Mouse (Mus musculus): ENCODE measurements around the gene Zyg11b. TPM values are rescaled to one million over a fixed set of nuclear protein-coding genes. Genes with fewer than 3 reads are reported as not detected.
A peak's percentile ranks its signal among the peaks of the same experiment; 100 is the strongest.

Zyg11b gene
- polyA plus RNA-seq, 1 experiment: 69.6 TPM

DNA sequence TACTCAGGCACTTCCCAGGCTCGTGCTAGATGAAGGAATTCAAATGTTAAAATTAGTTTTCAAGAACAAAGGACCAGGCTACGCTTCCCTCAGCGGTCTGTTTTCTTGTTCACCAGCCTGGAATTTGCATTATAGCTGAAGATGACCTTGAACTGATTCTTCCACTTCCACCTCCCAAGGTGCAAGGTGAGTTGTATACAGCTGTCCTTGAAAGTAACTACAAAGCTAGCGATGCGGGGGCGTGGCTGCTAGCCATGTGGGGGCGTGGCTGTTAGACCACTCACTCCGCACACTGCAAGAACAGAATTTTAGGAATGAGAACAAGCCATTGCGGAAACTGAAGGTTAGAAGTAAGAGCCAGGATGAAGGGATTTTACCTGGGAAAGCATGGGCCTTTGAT, 81.9 kb downstream of the Zyg11b start:
- WGBS: 50% methylated on average over 9 of the region's 9 CpGs
- peaks cover 4% of the 10 kb centered on the region; the same call in 1 of the 2 replicates for H3K4me1 ChIP-seq (ENCODE audit: control insufficient read depth, insufficient read depth, low read length)
- H3K4me3 ChIP-seq (ENCODE audit: insufficient read depth, low read depth, low read length): no peak overlapping the region
- no peak for TF ChIP-seq CTCF (IDR thresholded peaks at IDR 0.05; ENCODE audit: insufficient read depth, low read depth, low read length)
- no peak overlapping the region for H3K27ac ChIP-seq (ENCODE audit: insufficient read depth, low read depth, low read length)

GRCm38 (mm10) chr4:108217332-108218179, 83.3 kb downstream of the Zyg11b start, which contains the start of gene Zyg11a:
Gene Zyg11a (minus strand): TSS chr4:108218048.
- no peak for TF ChIP-seq POLR2A (IDR thresholded peaks at IDR 0.05; ENCODE audit: insufficient read depth, low read depth, low read length)
- no peak for TF ChIP-seq CTCF (IDR thresholded peaks at IDR 0.05; ENCODE audit: insufficient read depth, low read depth, low read length)
- WGBS: 4% methylated on average over 107 of the region's 107 CpGs
- H3K27ac ChIP-seq (ENCODE audit: insufficient read depth, low read depth, low read length): no peak within 1 kb of the TSS
- H3K4me3 ChIP-seq (ENCODE audit: insufficient read depth, low read depth, low read length): peak within 1 kb of the TSS; percentile 26; the same call in 1 of the 2 replicates
- H3K4me1 ChIP-seq (ENCODE audit: control insufficient read depth, insufficient read depth, low read length): peaks cover 4% of the 10 kb centered on the region; the same call in 1 of the 2 replicates

- Histone ChIP-seq H3K4me3 (ENCODE audit: insufficient read depth, low read depth, low read length) (no peak overlapping the region), H3K27ac (ENCODE audit: insufficient read depth, low read depth, low read length) (no peak overlapping the region), H3K4me1 (ENCODE audit: control insufficient read depth, insufficient read depth, low read length) (peaks cover 4% of the 10 kb centered on the region; the same call in 1 of the 2 replicates)
- TF ChIP-seq POLR2A (IDR thresholded peaks at IDR 0.05; ENCODE audit: insufficient read depth, low read depth, low read length) (no peak), CTCF (IDR thresholded peaks at IDR 0.05; ENCODE audit: insufficient read depth, low read depth, low read length) (no peak)
- WGBS: 84% methylated on average over 2 of the region's 2 CpGs
Observed at GRCm38 (mm10) chr4:108213023-108213422, 87.9 kb downstream of the Zyg11b start.

DNA sequence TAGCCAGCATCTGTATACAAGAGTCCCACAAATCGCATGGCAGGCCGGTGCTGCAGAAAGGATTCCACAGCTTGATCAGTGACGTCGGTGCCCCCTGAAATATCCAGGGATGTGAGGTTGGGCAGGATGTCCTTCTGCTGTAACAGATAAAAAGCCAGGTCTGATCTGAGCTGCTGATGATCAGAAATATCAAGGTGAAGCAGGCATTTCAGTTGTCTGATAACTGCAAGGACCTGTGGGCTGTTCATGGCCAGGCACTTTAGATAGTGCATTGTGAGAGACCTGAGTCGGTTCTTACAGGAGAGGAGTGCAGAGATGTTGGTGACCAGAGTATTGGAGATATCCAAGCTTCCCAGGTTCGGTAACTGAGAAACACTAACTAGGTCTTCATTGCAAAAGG, 96.3 kb downstream of the Zyg11b start:
- Histone ChIP-seq H3K27ac (ENCODE audit: insufficient read depth, low read depth, low read length) (no peak overlapping the region), H3K4me3 (ENCODE audit: insufficient read depth, low read depth, low read length) (no peak overlapping the region), H3K4me1 (ENCODE audit: control insufficient read depth, insufficient read depth, low read length) (no peaks in the 10 kb centered on the region)
- 93% methylated on average over 6 of the region's 6 CpGs for WGBS
- TF ChIP-seq POLR2A (IDR thresholded peaks at IDR 0.05; ENCODE audit: insufficient read depth, low read depth, low read length) (no peak), CTCF (IDR thresholded peaks at IDR 0.05; ENCODE audit: insufficient read depth, low read depth, low read length) (no peak)

- no peak overlapping the region for H3K4me3 ChIP-seq (ENCODE audit: insufficient read depth, low read depth, low read length)
- H3K27ac ChIP-seq (ENCODE audit: insufficient read depth, low read depth, low read length): no peak overlapping the region
- H3K4me1 ChIP-seq (ENCODE audit: control insufficient read depth, insufficient read depth, low read length): no peaks in the 10 kb centered on the region
- WGBS: 70% methylated on average over 2 of the region's 2 CpGs
- TF ChIP-seq CTCF (IDR thresholded peaks at IDR 0.05; ENCODE audit: insufficient read depth, low read depth, low read length): no peak
- no peak for TF ChIP-seq POLR2A (IDR thresholded peaks at IDR 0.05; ENCODE audit: insufficient read depth, low read depth, low read length)
Observed at GRCm38 (mm10) chr4:108199236-108199635, 101.7 kb downstream of the Zyg11b start.

GRCm38 (mm10) chr4:108196277-108196855, 104.5 kb downstream of the Zyg11b start:
- Histone ChIP-seq H3K4me3 (ENCODE audit: insufficient read depth, low read depth, low read length) (no peak overlapping the region), H3K27ac (ENCODE audit: insufficient read depth, low read depth, low read length) (no peak overlapping the region), H3K4me1 (ENCODE audit: control insufficient read depth, insufficient read depth, low read length) (no peaks in the 10 kb centered on the region)
- 63% methylated on average over 6 of the region's 6 CpGs for WGBS
- TF ChIP-seq POLR2A (IDR thresholded peaks at IDR 0.05; ENCODE audit: insufficient read depth, low read depth, low read length) (no peak), CTCF (IDR thresholded peaks at IDR 0.05; ENCODE audit: insufficient read depth, low read depth, low read length) (no peak)

DNA sequence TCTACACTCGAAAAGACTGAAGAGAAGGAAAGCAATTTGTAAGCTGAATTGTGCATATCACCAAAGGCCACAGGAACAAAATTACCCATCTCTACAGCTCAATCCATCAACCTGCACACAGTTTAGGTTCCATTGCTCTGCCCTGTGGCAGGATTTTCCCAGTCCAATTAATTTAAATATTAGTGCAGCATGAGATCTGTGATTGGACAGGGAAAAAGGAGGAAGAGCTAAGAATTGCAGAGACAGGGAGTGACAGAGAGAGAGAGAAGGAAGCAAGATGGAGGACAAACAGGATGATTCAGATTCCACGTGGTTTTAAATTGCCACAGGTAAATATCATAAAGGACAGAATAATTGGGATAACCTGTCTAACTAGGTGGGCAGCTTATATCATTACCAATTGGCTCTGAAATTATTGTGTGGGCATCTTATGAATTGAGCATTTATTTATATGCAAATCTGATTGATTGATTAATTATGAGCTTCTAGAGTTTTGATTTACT, 108.0 kb downstream of the Zyg11b start:
- no peak overlapping the region for H3K27ac ChIP-seq (ENCODE audit: insufficient read depth, low read depth, low read length)
- no peaks in the 10 kb centered on the region for H3K4me1 ChIP-seq (ENCODE audit: control insufficient read depth, insufficient read depth, low read length)
- H3K4me3 ChIP-seq (ENCODE audit: insufficient read depth, low read depth, low read length): no peak overlapping the region
- TF ChIP-seq CTCF (IDR thresholded peaks at IDR 0.05; ENCODE audit: insufficient read depth, low read depth, low read length) (no peak), POLR2A (IDR thresholded peaks at IDR 0.05; ENCODE audit: insufficient read depth, low read depth, low read length) (no peak)
- WGBS: 86% methylated on average over 2 of the region's 2 CpGs

DNA sequence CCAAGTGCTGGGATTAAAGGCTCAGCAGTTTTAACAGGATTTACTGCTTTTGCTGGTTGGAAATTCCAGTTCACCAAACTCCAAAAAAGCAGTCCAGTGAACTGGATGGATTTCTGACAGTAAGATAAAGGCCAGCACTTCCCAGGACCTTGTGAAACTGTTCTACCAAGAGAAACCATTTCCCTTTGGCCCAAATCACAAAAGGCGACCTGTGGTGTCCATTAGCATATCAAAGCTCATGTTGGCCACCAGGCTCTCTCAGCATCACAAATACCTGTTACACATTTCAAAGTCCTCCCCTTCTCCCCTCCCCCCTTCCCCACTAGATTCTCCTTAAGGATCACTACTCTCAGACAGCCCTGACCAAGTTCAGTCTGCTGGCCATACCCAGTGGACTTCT, 118.6 kb downstream of the Zyg11b start:
- no peak overlapping the region for H3K27ac ChIP-seq (ENCODE audit: insufficient read depth, low read depth, low read length)
- 79% methylated on average over 1 of the region's 1 CpGs for WGBS
- no peak overlapping the region for H3K4me3 ChIP-seq (ENCODE audit: insufficient read depth, low read depth, low read length)
- TF ChIP-seq CTCF (IDR thresholded peaks at IDR 0.05; ENCODE audit: insufficient read depth, low read depth, low read length) (no peak), POLR2A (IDR thresholded peaks at IDR 0.05; ENCODE audit: insufficient read depth, low read depth, low read length) (no peak)
- no peaks in the 10 kb centered on the region for H3K4me1 ChIP-seq (ENCODE audit: control insufficient read depth, insufficient read depth, low read length)

Other genes with a start within 250 kb of the Zyg11b start
- not detected in 2 replicates for gene Podn, start 204.7 kb downstream of the Zyg11b start, polyA plus RNA-seq (2012; ENCODE audit: insufficient read depth, insufficient read length, low replicate concordance, missing spikeins)
- not detected in 2 replicates for gene Scp2, start 156.1 kb downstream of the Zyg11b start, polyA plus RNA-seq (2012; ENCODE audit: insufficient read depth, insufficient read length, low replicate concordance, missing spikeins)
- not detected in 2 replicates for gene Echdc2, start 135.7 kb downstream of the Zyg11b start, polyA plus RNA-seq (2012; ENCODE audit: insufficient read depth, insufficient read length, low replicate concordance, missing spikeins)
- not detected in 2 replicates for gene Zyg11a, start 83.0 kb downstream of the Zyg11b start, polyA plus RNA-seq (2012; ENCODE audit: insufficient read depth, insufficient read length, low replicate concordance, missing spikeins)
- gene Coa7, start 27.0 kb upstream of the Zyg11b start, polyA plus RNA-seq (2012; ENCODE audit: insufficient read depth, insufficient read length, low replicate concordance, missing spikeins): not detected in 2 replicates
- gene Shisal2a, start 82.3 kb upstream of the Zyg11b start, polyA plus RNA-seq (2012; ENCODE audit: insufficient read depth, insufficient read length, low replicate concordance, missing spikeins): not detected in 2 replicates
- gene Gpx7, start 105.9 kb upstream of the Zyg11b start, polyA plus RNA-seq (2012; ENCODE audit: insufficient read depth, insufficient read length, low replicate concordance, missing spikeins): not detected in 2 replicates
- not detected in 2 replicates for gene Tut4, start 158.3 kb upstream of the Zyg11b start, polyA plus RNA-seq (2012; ENCODE audit: insufficient read depth, insufficient read length, low replicate concordance, missing spikeins)